Mouse (Mus musculus) liver, adult 2 months (tissue): Measurements from ENCODE around the gene Wnt2b.

Experiments
- CTCF ChIP-seq: fragments of 200-500 bp; IDR thresholded peaks from 2 replicates; pipeline ENCODE4 v1.5.1; 2011; ENCODE audit warnings: low read depth, low read length, control low read depth
- POLR2A ChIP-seq: fragments of 200-500 bp; IDR thresholded peaks from 2 replicates; pipeline ENCODE4 v1.6.1; 2011; ENCODE audit warnings: low read length, control low read depth; ENCODE audit not compliant: insufficient read depth; ENCODE audit errors: extremely low read depth

DNA sequence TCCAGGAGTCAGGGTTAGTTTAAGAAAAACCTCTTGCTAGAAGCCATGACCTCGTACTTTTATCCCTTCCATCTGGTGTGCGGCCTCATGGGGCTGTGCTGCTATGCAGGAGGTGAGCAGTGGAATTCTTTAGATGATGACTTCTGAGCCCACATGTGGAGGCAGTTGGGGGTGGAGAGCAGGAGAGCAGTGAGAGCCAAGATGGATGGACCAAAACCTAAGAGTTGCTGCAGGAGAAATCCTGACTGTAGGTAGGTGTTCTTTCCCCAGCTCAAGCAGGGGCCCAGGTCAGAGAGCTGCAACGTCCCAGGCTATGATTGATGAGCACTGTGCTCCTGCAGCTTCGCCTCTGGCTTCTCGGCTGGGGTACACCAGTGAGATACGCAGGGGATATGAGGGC is 21.0 kb downstream of the Wnt2b start:
- no peak for TF ChIP-seq CTCF
- TF ChIP-seq POLR2A, result no peak
